Mouse (Mus musculus): Measurements from ENCODE around the gene Dock11.

Gene Dock11

GRCm38 (mm10) chrX:35888087-35888895, at the start of gene Dock11:
Gene Dock11, plus strand, starts transcription at chrX:35888832.
- DNase-seq (ENCODE audit: low read depth, low spot score): peak; percentile 67

GRCm38 (mm10) chrX:35879703-35880102, 8.9 kb upstream of the Dock11 start:
- peak; percentile 17 for DNase-seq (ENCODE audit: low read depth, low spot score)

- DNase-seq (ENCODE audit: low read depth, low spot score): peak; percentile 30
Measured at GRCm38 (mm10) chrX:35888945-35889799, 540 bp downstream of the Dock11 start.

GRCm38 (mm10) chrX:35889800-35890106, 1.1 kb downstream of the Dock11 start:
- DNase-seq (ENCODE audit: low read depth, low spot score): no peak

- no peak for DNase-seq (ENCODE audit: low read depth, low spot score)
Measured at GRCm38 (mm10) chrX:35891534-35892125, 3.0 kb downstream of the Dock11 start.

- no peak for DNase-seq (ENCODE audit: low read depth, low spot score)
Measured at GRCm38 (mm10) chrX:35892377-35892776, 3.7 kb downstream of the Dock11 start.

GRCm38 (mm10) chrX:35897648-35898500, 9.2 kb downstream of the Dock11 start:
- DNase-seq (ENCODE audit: low read depth, low spot score): no peak

GRCm38 (mm10) chrX:35898501-35898766, 9.8 kb downstream of the Dock11 start:
- no peak for DNase-seq (ENCODE audit: low read depth, low spot score)

GRCm38 (mm10) chrX:35904352-35904751, 15.7 kb downstream of the Dock11 start:
- no peak for DNase-seq (ENCODE audit: low read depth, low spot score)

- no peak for DNase-seq (ENCODE audit: low read depth, low spot score)
Measured at GRCm38 (mm10) chrX:35906696-35907330, 18.2 kb downstream of the Dock11 start.

GRCm38 (mm10) chrX:35919558-35919957, 30.9 kb downstream of the Dock11 start:
- DNase-seq (ENCODE audit: low read depth, low spot score): no peak

GRCm38 (mm10) chrX:35920096-35920607, 31.5 kb downstream of the Dock11 start:
- DNase-seq (ENCODE audit: low read depth, low spot score): peak; percentile 13

- no peak for DNase-seq (ENCODE audit: low read depth, low spot score)
Measured at GRCm38 (mm10) chrX:35921922-35922321, 33.3 kb downstream of the Dock11 start.

GRCm38 (mm10) chrX:35924705-35925264, 36.2 kb downstream of the Dock11 start:
- no peak for DNase-seq (ENCODE audit: low read depth, low spot score)

GRCm38 (mm10) chrX:35930094-35930933, 41.7 kb downstream of the Dock11 start:
- DNase-seq (ENCODE audit: low read depth, low spot score): no peak

- DNase-seq (ENCODE audit: low read depth, low spot score): no peak
Measured at GRCm38 (mm10) chrX:35930934-35931406, 42.3 kb downstream of the Dock11 start.

- DNase-seq (ENCODE audit: low read depth, low spot score): no peak
Measured at GRCm38 (mm10) chrX:35931945-35932344, 43.3 kb downstream of the Dock11 start.

GRCm38 (mm10) chrX:35932952-35933351, 44.3 kb downstream of the Dock11 start:
- no peak for DNase-seq (ENCODE audit: low read depth, low spot score)

GRCm38 (mm10) chrX:35938112-35938511, 49.5 kb downstream of the Dock11 start:
- DNase-seq (ENCODE audit: low read depth, low spot score): no peak

GRCm38 (mm10) chrX:35946394-35946793, 57.8 kb downstream of the Dock11 start:
- no peak for DNase-seq (ENCODE audit: low read depth, low spot score)

Data from brain, adult 2 months (tissue).